Mouse (Mus musculus): ENCODE measurements around the gene Agrp. TPM values are rescaled to one million over a fixed set of nuclear protein-coding genes. Genes with fewer than 3 reads are reported as not detected.
A peak's percentile ranks its signal among the peaks of the same experiment; 100 is the strongest.

The Agrp gene
- total and polyA plus RNA-seq, 3 experiments: not detected

DNA sequence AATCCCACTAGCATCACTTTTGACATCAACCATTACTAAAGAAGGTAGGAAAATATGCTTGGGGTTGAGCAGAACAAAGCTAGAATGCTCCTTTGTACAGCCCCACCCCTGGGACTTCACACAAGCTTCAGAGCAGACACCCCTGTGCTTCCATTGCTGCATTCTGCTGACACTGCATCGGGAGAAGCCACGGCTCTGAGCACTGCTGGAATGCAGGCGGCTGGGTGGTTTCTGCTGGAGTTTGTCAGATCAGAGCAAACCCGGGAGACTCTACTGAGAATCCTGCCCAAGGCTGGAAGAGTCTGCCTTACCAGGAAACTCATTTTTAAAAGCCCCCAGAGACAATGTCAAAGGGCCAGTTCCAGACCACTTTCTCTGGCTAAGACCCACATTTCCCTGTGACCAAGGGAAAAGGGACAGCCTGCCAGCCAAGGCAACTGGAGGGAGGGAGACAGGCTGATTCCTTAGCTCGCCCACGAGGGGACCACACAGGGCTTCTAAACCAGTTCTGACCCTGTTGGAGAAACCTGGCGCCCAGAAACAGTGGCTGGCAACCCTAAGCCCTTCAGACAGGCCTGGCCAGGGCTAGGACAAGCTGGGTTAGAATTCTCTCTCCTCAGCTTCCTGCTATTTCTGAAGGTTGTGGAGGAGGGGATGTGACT, 92.5 kb downstream of the Agrp start:
- H3K4me1 ChIP-seq (ENCODE audit: insufficient read depth, low read depth, low read length): peaks cover 42% of the 10 kb centered on the region
- no peak for DNase-seq (ENCODE audit: low spot score)

GRCm38 (mm10) chr8:105543703-105544102, 93.5 kb downstream of the Agrp start:
- H3K4me1 ChIP-seq (ENCODE audit: insufficient read depth, low read depth, low read length): peaks cover 42% of the 10 kb centered on the region
- no peak overlapping the region for H3K4me3 ChIP-seq (ENCODE audit: low read depth, low read length)
- no peak for ATAC-seq (ENCODE audit: extremely low read depth, insufficient number of reproducible peaks, low FRiP score, poor library complexity, severe bottlenecking)

More for the DNA sequence above, 92.5 kb downstream of the Agrp start:
- H3K27me3 ChIP-seq (ENCODE audit: insufficient read depth, low read length): no peaks in the 10 kb centered on the region
- TF ChIP-seq GATA1 (IDR thresholded peaks at IDR 0.05; ENCODE audit: borderline replicate concordance, low read length) (no peak), GATA2 (IDR thresholded peaks at IDR 0.05; ENCODE audit: borderline replicate concordance, low read depth, low read length) (no peak), POLR2AphosphoS5 (IDR thresholded peaks at IDR 0.05; ENCODE audit: insufficient replicate concordance, low read depth, low read length) (no peak), TAL1 (conservative IDR thresholded peaks at IDR 0.05; ENCODE audit: low read depth, low read length) (no peak), CTCF (IDR thresholded peaks at IDR 0.05; ENCODE audit: low read depth, low read length) (no peak)
- H3K9me3 ChIP-seq (replicated peaks): no peaks in the 10 kb centered on the region
- no peak for ATAC-seq (ENCODE audit: extremely low read depth, insufficient number of reproducible peaks, low FRiP score, poor library complexity, severe bottlenecking)
- no peak overlapping the region for H3K4me3 ChIP-seq (ENCODE audit: low read depth, low read length)
- peaks cover 52% of the 10 kb centered on the region for H3K36me3 ChIP-seq (replicated peaks)

DNA sequence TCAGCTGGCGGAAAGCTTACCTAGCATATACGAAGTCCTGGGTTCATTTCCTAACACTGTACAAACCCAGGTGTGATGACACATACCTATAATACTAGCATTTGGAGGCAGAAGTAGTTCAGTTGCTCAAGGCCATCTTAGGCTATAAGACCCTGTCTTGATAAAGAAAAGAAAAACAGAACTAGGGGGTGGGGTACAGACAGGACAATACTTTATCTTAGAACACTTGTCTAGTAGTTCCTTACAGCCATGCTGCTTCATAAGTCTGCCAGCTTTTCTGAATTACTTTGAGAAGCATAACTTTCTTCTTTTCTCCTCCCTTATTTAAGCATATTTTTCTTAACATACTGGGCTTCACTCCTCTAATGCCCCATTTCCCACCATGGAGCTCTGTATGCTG, 94.4 kb downstream of the Agrp start:
- peaks cover 65% of the 10 kb centered on the region for H3K36me3 ChIP-seq (replicated peaks)
- no peaks in the 10 kb centered on the region for H3K27me3 ChIP-seq (ENCODE audit: insufficient read depth, low read length)
- ATAC-seq (ENCODE audit: extremely low read depth, insufficient number of reproducible peaks, low FRiP score, poor library complexity, severe bottlenecking) (no peak), DNase-seq (ENCODE audit: low spot score) (no peak)
- peaks cover 42% of the 10 kb centered on the region for H3K4me1 ChIP-seq (ENCODE audit: insufficient read depth, low read depth, low read length)
- no peaks in the 10 kb centered on the region for H3K9me3 ChIP-seq (replicated peaks)
- TF ChIP-seq GATA2 (IDR thresholded peaks at IDR 0.05; ENCODE audit: borderline replicate concordance, low read depth, low read length) (no peak), GATA1 (IDR thresholded peaks at IDR 0.05; ENCODE audit: borderline replicate concordance, low read length) (no peak), TAL1 (conservative IDR thresholded peaks at IDR 0.05; ENCODE audit: low read depth, low read length) (no peak), CTCF (IDR thresholded peaks at IDR 0.05; ENCODE audit: low read depth, low read length) (no peak), POLR2AphosphoS5 (IDR thresholded peaks at IDR 0.05; ENCODE audit: insufficient replicate concordance, low read depth, low read length) (no peak)
- no peak overlapping the region for H3K4me3 ChIP-seq (ENCODE audit: low read depth, low read length)

More at GRCm38 (mm10) chr8:105543703-105544102, 93.5 kb downstream of the Agrp start:
- no peaks in the 10 kb centered on the region for H3K9me3 ChIP-seq (replicated peaks)
- peaks cover 58% of the 10 kb centered on the region for H3K36me3 ChIP-seq (replicated peaks)
- DNase-seq (ENCODE audit: low spot score): no peak
- TF ChIP-seq GATA2 (IDR thresholded peaks at IDR 0.05; ENCODE audit: borderline replicate concordance, low read depth, low read length): no peak
- TF ChIP-seq TAL1 (conservative IDR thresholded peaks at IDR 0.05; ENCODE audit: low read depth, low read length): no peak
- TF ChIP-seq POLR2AphosphoS5 (IDR thresholded peaks at IDR 0.05; ENCODE audit: insufficient replicate concordance, low read depth, low read length): no peak
- TF ChIP-seq CTCF (IDR thresholded peaks at IDR 0.05; ENCODE audit: low read depth, low read length): no peak
- no peak for TF ChIP-seq GATA1 (IDR thresholded peaks at IDR 0.05; ENCODE audit: borderline replicate concordance, low read length)
- no peaks in the 10 kb centered on the region for H3K27me3 ChIP-seq (ENCODE audit: insufficient read depth, low read length)

GRCm38 (mm10) chr8:105542032-105542656, 95.0 kb downstream of the Agrp start:
- ATAC-seq (ENCODE audit: extremely low read depth, insufficient number of reproducible peaks, low FRiP score, poor library complexity, severe bottlenecking) (no peak; the same call in 1 of the 2 replicates), DNase-seq (ENCODE audit: low spot score) (no peak)
- no peaks in the 10 kb centered on the region for H3K9me3 ChIP-seq (replicated peaks)
- no peak overlapping the region for H3K4me3 ChIP-seq (ENCODE audit: low read depth, low read length)
- no peaks in the 10 kb centered on the region for H3K27me3 ChIP-seq (ENCODE audit: insufficient read depth, low read length)
- TF ChIP-seq TAL1 (conservative IDR thresholded peaks at IDR 0.05; ENCODE audit: low read depth, low read length) (peak; percentile 56), POLR2AphosphoS5 (IDR thresholded peaks at IDR 0.05; ENCODE audit: insufficient replicate concordance, low read depth, low read length) (no peak)
- H3K4me1 ChIP-seq (ENCODE audit: insufficient read depth, low read depth, low read length): peaks cover 42% of the 10 kb centered on the region
- H3K36me3 ChIP-seq (replicated peaks): peaks cover 69% of the 10 kb centered on the region

DNA sequence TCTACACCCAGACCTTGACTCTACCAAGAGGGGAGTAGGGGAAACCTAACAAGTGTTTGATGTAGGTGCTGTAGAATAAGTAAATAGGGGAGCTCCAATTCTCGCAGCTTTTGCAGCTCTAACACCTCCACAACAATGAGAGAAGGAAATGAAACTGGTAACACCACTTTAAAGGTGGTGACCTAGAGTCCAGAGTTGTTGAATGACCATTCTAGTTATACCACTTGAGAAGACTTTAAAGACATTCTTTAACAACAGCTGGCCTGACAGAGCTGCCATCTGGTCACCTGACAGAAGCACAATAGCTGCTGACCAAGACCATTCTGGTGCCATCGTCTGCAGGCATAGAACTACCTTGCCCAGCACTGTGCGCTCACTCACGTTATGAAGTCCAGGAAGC, 98.3 kb downstream of the Agrp start:
- no peak for DNase-seq (ENCODE audit: low spot score)
- Histone ChIP-seq H3K4me3 (ENCODE audit: low read depth, low read length) (no peak overlapping the region), H3K36me3 (replicated peaks) (peaks cover 68% of the 10 kb centered on the region), H3K4me1 (ENCODE audit: insufficient read depth, low read depth, low read length) (peaks cover 27% of the 10 kb centered on the region), H3K9me3 (replicated peaks) (no peaks in the 10 kb centered on the region), H3K27me3 (ENCODE audit: insufficient read depth, low read length) (no peaks in the 10 kb centered on the region)
- TF ChIP-seq CTCF (IDR thresholded peaks at IDR 0.05; ENCODE audit: low read depth, low read length) (no peak), GATA1 (IDR thresholded peaks at IDR 0.05; ENCODE audit: borderline replicate concordance, low read length) (no peak), TAL1 (conservative IDR thresholded peaks at IDR 0.05; ENCODE audit: low read depth, low read length) (no peak), GATA2 (IDR thresholded peaks at IDR 0.05; ENCODE audit: borderline replicate concordance, low read depth, low read length) (no peak)
- no peak for ATAC-seq (ENCODE audit: extremely low read depth, insufficient number of reproducible peaks, low FRiP score, poor library complexity, severe bottlenecking)

DNA sequence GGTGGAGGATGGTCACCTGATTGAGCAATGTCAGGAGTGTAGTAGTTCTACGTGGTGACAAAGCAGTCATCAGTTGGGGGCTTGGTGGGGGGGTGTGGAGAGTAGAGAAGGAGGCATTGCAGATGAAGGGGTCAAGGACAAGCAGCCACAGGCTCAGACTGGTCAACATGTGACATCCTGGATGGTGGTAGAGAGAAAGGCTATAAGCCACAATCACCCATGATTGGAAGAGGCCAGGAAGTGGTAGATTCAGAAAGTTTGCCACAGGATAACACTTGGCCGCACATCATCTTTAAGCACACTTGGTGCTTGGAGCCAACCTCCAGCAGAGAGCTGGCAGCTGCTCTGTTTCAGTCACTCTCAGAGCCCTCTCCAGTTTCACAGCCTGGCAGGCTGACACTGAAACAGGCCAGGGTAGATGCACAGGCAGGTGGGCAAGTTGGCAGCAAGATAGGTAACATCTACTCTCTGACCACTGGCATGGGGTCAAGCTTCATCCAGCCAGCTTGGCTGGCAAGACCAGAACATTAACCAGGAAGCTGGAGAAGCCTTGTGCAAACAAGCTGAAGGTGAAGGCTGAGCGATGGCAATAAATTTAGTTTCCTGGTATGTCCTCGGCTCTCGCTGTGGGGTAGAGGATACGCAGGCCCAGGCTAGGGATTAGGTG, 100.0 kb downstream of the Agrp start:
- no peaks in the 10 kb centered on the region for H3K27me3 ChIP-seq (ENCODE audit: insufficient read depth, low read length)

More for the DNA sequence above, 100.0 kb downstream of the Agrp start:
- ATAC-seq (ENCODE audit: extremely low read depth, insufficient number of reproducible peaks, low FRiP score, poor library complexity, severe bottlenecking) (no peak), DNase-seq (ENCODE audit: low spot score) (no peak)
- no peaks in the 10 kb centered on the region for H3K9me3 ChIP-seq (replicated peaks)
- peaks cover 84% of the 10 kb centered on the region for H3K36me3 ChIP-seq (replicated peaks)
- H3K4me3 ChIP-seq (ENCODE audit: low read depth, low read length): no peak overlapping the region
- TF ChIP-seq GATA1 (IDR thresholded peaks at IDR 0.05; ENCODE audit: borderline replicate concordance, low read length) (no peak), CTCF (IDR thresholded peaks at IDR 0.05; ENCODE audit: low read depth, low read length) (no peak), POLR2AphosphoS5 (IDR thresholded peaks at IDR 0.05; ENCODE audit: insufficient replicate concordance, low read depth, low read length) (no peak), GATA2 (IDR thresholded peaks at IDR 0.05; ENCODE audit: borderline replicate concordance, low read depth, low read length) (no peak), TAL1 (conservative IDR thresholded peaks at IDR 0.05; ENCODE audit: low read depth, low read length) (no peak)
- H3K4me1 ChIP-seq (ENCODE audit: insufficient read depth, low read depth, low read length): peaks cover 17% of the 10 kb centered on the region
